Mouse (Mus musculus) limb, embryonic 10.5 days (tissue): ENCODE data around the gene Irx1. TPM values are rescaled to one million over a fixed set of nuclear protein-coding genes. Genes with fewer than 3 reads are reported as not detected.

Experiments
- DNase-seq: peaks from one replicate; pipeline ENCODE4 v3.0.0-alpha.2; 2017; ENCODE audit warnings: low spot score
- H3K27ac ChIP-seq: fragments of 300-500 bp; sonication (generic); 2 replicates; pipeline ENCODE4 v1.5.1; 2016; ENCODE audit warnings: mild to moderate bottlenecking
- H3K27me3 ChIP-seq: fragments of 300-500 bp; sonication (generic); 2 replicates; pipeline ENCODE4 v1.6.1; 2016; ENCODE audit warnings: low read depth, mild to moderate bottlenecking; ENCODE audit not compliant: poor library complexity, severe bottlenecking
- H3K36me3 ChIP-seq: fragments of 300-500 bp; sonication (generic); 2 replicates; pipeline ENCODE4 v1.6.1; 2016; ENCODE audit warnings: mild to moderate bottlenecking, moderate library complexity
- H3K4me1 ChIP-seq: fragments of 300-500 bp; sonication (generic); 2 replicates; pipeline ENCODE4 v1.6.1; 2016
- H3K4me3 ChIP-seq: fragments of 300-500 bp; sonication (generic); 2 replicates; pipeline ENCODE4 v1.5.1; 2016; ENCODE audit warnings: mild to moderate bottlenecking, moderate library complexity
- H3K9me3 ChIP-seq: fragments of 300-500 bp; sonication (generic); replicated peaks from 2 replicates; pipeline ENCODE4 v1.6.1; 2016; ENCODE audit warnings: mild to moderate bottlenecking
- WGBS: fragments of 180-500 bp; shearing (Covaris S2); methylation state at CpG from one replicate; pipeline ENCODE4 v1.1.7; 2016; 5-methylcytosine and 5-hydroxymethylcytosine counted together
- polyA plus RNA-seq: library from polyadenylated mRNA; unstranded; fragments of >200 nt; fragmentation: Nextera tagmentation; extraction: Ambion mirVana; gene quantifications from 2 replicates; pipeline ENCODE4 v1.2.1, GENCODE M21; 2016

The Irx1 gene
- polyA plus RNA-seq, result not detected in 2 replicates

- Histone ChIP-seq H3K27me3 (peaks cover 98% of the 10 kb centered on the region), H3K4me3 (peak within 1 kb of the TSS; percentile 56), H3K4me1 (peaks cover 47% of the 10 kb centered on the region), H3K27ac (peak within 1 kb of the TSS; percentile 53), H3K9me3 (no peaks in the 10 kb centered on the region), H3K36me3 (no peaks in the 10 kb centered on the region)
- DNase-seq, result peak; percentile 78
- WGBS, result under 1% methylated on average over 96 of the region's 100 CpGs
These were observed at the start of gene Irx1 for GRCm38 (mm10) chr13:71963356-71964351. Gene Irx1 (minus strand): TSS chr13:71963723.

GRCm38 (mm10) chr13:71979932-71980655, 16.6 kb upstream of the Irx1 start:
- no peak for DNase-seq
- Histone ChIP-seq H3K9me3 (no peaks in the 10 kb centered on the region), H3K36me3 (no peaks in the 10 kb centered on the region), H3K27ac (no peak overlapping the region), H3K4me3 (no peak overlapping the region), H3K4me1 (no peaks in the 10 kb centered on the region), H3K27me3 (peaks cover 40% of the 10 kb centered on the region; the same call in 1 of the 2 replicates)
- WGBS, result 67% methylated on average over 5 of the region's 5 CpGs

- Histone ChIP-seq H3K36me3 (no peaks in the 10 kb centered on the region), H3K4me3 (no peak overlapping the region), H3K27me3 (peaks cover 47% of the 10 kb centered on the region), H3K4me1 (no peaks in the 10 kb centered on the region), H3K9me3 (no peaks in the 10 kb centered on the region), H3K27ac (no peak overlapping the region)
- WGBS, result 89% methylated on average over 3 of the region's 3 CpGs
- DNase-seq, result no peak
These were observed 12.2 kb upstream of the Irx1 start for GRCm38 (mm10) chr13:71975753-71976152.

- Histone ChIP-seq H3K36me3 (no peaks in the 10 kb centered on the region), H3K27me3 (peaks cover 100% of the 10 kb centered on the region), H3K4me3 (no peak overlapping the region), H3K4me1 (peaks cover 18% of the 10 kb centered on the region), H3K9me3 (no peaks in the 10 kb centered on the region), H3K27ac (no peak overlapping the region)
- peak; percentile 47 for DNase-seq
- WGBS, result under 1% methylated on average over 6 of the region's 6 CpGs
These were observed 4.8 kb upstream of the Irx1 start for GRCm38 (mm10) chr13:71968286-71968685.

- peaks cover 25% of the 10 kb centered on the region for H3K4me1 ChIP-seq
- no peak overlapping the region for H3K27ac ChIP-seq
- no peaks in the 10 kb centered on the region for H3K9me3 ChIP-seq
- no peak overlapping the region for H3K4me3 ChIP-seq
- no peaks in the 10 kb centered on the region for H3K36me3 ChIP-seq
- peaks cover 100% of the 10 kb centered on the region for H3K27me3 ChIP-seq
- peak; percentile 38 for DNase-seq
- WGBS, result 3% methylated on average over 28 of the region's 28 CpGs
These were observed 4.1 kb upstream of the Irx1 start for GRCm38 (mm10) chr13:71967341-71968250.

- DNase-seq, result no peak
- 19% methylated on average over 2 of the region's 2 CpGs for WGBS
- Histone ChIP-seq H3K27ac (no peak overlapping the region), H3K4me3 (no peak overlapping the region), H3K9me3 (no peaks in the 10 kb centered on the region), H3K27me3 (peaks cover 100% of the 10 kb centered on the region), H3K36me3 (no peaks in the 10 kb centered on the region), H3K4me1 (peaks cover 30% of the 10 kb centered on the region)
These were observed 3.1 kb upstream of the Irx1 start for GRCm38 (mm10) chr13:71966631-71967030.

GRCm38 (mm10) chr13:71964366-71964765, 843 bp upstream of the Irx1 start:
- WGBS, result under 1% methylated on average over 13 of the region's 13 CpGs
- H3K4me3 ChIP-seq, result 0 out of 2 replicates have a peak overlapping the region, but pooled peaks have one; percentile 56
- H3K9me3 ChIP-seq, result no peaks in the 10 kb centered on the region
- peaks cover 98% of the 10 kb centered on the region for H3K27me3 ChIP-seq
- no peaks in the 10 kb centered on the region for H3K36me3 ChIP-seq
- H3K4me1 ChIP-seq, result peaks cover 39% of the 10 kb centered on the region
- peak; percentile 55 for DNase-seq
- H3K27ac ChIP-seq, result no peak overlapping the region

GRCm38 (mm10) chr13:71962661-71963355, 715 bp downstream of the Irx1 start:
- H3K4me3 ChIP-seq, result peak overlapping the region; percentile 56
- no peaks in the 10 kb centered on the region for H3K9me3 ChIP-seq
- H3K27me3 ChIP-seq, result peaks cover 98% of the 10 kb centered on the region
- H3K27ac ChIP-seq, result peak overlapping the region; percentile 53
- H3K36me3 ChIP-seq, result no peaks in the 10 kb centered on the region
- whole genome bisulfite sequencing, result under 1% methylated on average over 55 of the region's 55 CpGs
- DNase-seq, result peak; percentile 78
- peaks cover 46% of the 10 kb centered on the region for H3K4me1 ChIP-seq

GRCm38 (mm10) chr13:71961891-71962660, 1.4 kb downstream of the Irx1 start:
- WGBS, result under 1% methylated on average over 25 of the region's 25 CpGs
- DNase-seq, result peak; percentile 56
- Histone ChIP-seq H3K9me3 (no peaks in the 10 kb centered on the region), H3K36me3 (no peaks in the 10 kb centered on the region), H3K4me3 (peak overlapping the region; percentile 56), H3K27me3 (peaks cover 98% of the 10 kb centered on the region), H3K4me1 (peaks cover 44% of the 10 kb centered on the region), H3K27ac (no peak overlapping the region)

- no peak for DNase-seq
- no peak overlapping the region for H3K27ac ChIP-seq
- under 1% methylated on average over 9 of the region's 9 CpGs for WGBS
- no peaks in the 10 kb centered on the region for H3K9me3 ChIP-seq
- H3K4me3 ChIP-seq, result no peak overlapping the region
- peaks cover 48% of the 10 kb centered on the region for H3K4me1 ChIP-seq
- H3K27me3 ChIP-seq, result peaks cover 98% of the 10 kb centered on the region
- H3K36me3 ChIP-seq, result no peaks in the 10 kb centered on the region
These were observed 2.4 kb downstream of the Irx1 start for GRCm38 (mm10) chr13:71960846-71961735.
